Mouse (Mus musculus): ENCODE results near the gene Pcyt1b.

DNA sequence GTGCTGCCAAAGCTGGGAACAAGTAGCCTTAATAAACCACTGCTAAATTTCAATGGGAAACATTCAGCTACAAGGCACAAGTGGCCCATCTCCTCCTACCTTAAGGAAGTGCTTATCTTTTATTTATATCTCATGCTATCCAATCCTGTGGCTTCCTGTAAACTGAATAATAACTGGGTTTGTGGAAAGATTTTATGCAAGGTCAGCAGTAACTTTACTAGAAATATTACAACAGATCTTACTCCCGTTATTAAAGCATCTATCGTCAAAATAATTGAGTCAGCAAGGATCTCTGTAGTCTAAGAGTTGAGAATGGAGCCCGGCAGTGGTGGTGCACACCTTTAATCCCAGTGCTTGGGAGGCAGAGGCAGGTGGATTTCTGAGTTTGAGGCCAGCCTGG is 11.1 kb upstream of the Pcyt1b start:
- TF ChIP-seq CTCF (IDR thresholded peaks at IDR 0.05; ENCODE audit: low read depth) (no peak), EP300 (IDR thresholded peaks at IDR 0.05; ENCODE audit: low read depth) (no peak)
